Mouse (Mus musculus) liver, adult 2 months (tissue): ENCODE data around the gene Pik3ca. TPM values are rescaled to one million over a fixed set of nuclear protein-coding genes. Genes with fewer than 3 reads are reported as not detected.

Source experiments
- DNase-seq: peaks from one replicate; pipeline ENCODE4 v3.0.0-alpha.2; 2011; ENCODE audit warnings: low read depth, low spot score; ENCODE audit errors: extremely low read depth
- H3K27ac ChIP-seq: fragments of 200-500 bp; replicated peaks from 2 replicates; pipeline ENCODE4 v1.5.1; 2012; ENCODE audit warnings: low read depth, mild to moderate bottlenecking, control low read depth, inconsistent platforms, low read length; ENCODE audit not compliant: insufficient read depth
- H3K27me3 ChIP-seq: fragments of 200-500 bp; 2 replicates; pipeline ENCODE4 v1.6.1; 2012; ENCODE audit warnings: mild to moderate bottlenecking, moderate library complexity, low read length, inconsistent platforms; ENCODE audit not compliant: control insufficient read depth, insufficient read depth
- H3K36me3 ChIP-seq: fragments of 200-500 bp; 2 replicates; pipeline ENCODE4 v1.6.1; 2012; ENCODE audit warnings: low read length, inconsistent platforms; ENCODE audit not compliant: control insufficient read depth, insufficient read depth
- H3K4me1 ChIP-seq: fragments of 200-500 bp; 2 replicates; pipeline ENCODE4 v1.6.1; 2011; ENCODE audit warnings: low read length; ENCODE audit not compliant: control insufficient read depth, insufficient read depth
- H3K4me3 ChIP-seq: fragments of 200-500 bp; 2 replicates; pipeline ENCODE4 v1.5.1; 2011; ENCODE audit warnings: low read depth, mild to moderate bottlenecking, control low read depth, low read length, moderate library complexity; ENCODE audit not compliant: insufficient read depth
- H3K79me2 ChIP-seq: fragments of 200-500 bp; 2 replicates; pipeline ENCODE4 v1.6.1; 2012; ENCODE audit warnings: inconsistent platforms, mild to moderate bottlenecking, low read length, moderate library complexity; ENCODE audit not compliant: control insufficient read depth, insufficient read depth
- H3K9ac ChIP-seq: fragments of 200-500 bp; 2 replicates; pipeline ENCODE4 v1.6.1; 2012; ENCODE audit warnings: low read depth, mild to moderate bottlenecking, control low read depth, inconsistent platforms, low read length
- CTCF ChIP-seq: fragments of 200-500 bp; IDR thresholded peaks from 2 replicates; pipeline ENCODE4 v1.5.1; 2011; ENCODE audit warnings: low read depth, low read length, control low read depth
- POLR2A ChIP-seq: fragments of 200-500 bp; IDR thresholded peaks from 2 replicates; pipeline ENCODE4 v1.6.1; 2011; ENCODE audit warnings: low read length, control low read depth; ENCODE audit not compliant: insufficient read depth; ENCODE audit errors: extremely low read depth
- WGBS: fragments of 180-500 bp; shearing (Covaris S2); methylation state at CpG from one replicate; pipeline ENCODE4 v1.1.7; 2018; 5-methylcytosine and 5-hydroxymethylcytosine counted together
- polyA plus RNA-seq: library from polyadenylated mRNA; depleted of rRNA; stranded (reverse); fragments of >200 nt; gene quantifications from 2 replicates; pipeline ENCODE4 v1.2.3, GENCODE M21; 2012; rRNA removed
- total RNA-seq: library from RNA; depleted of rRNA; stranded (reverse); fragments of >200 nt; gene quantifications from 2 replicates; pipeline ENCODE4 v1.2.3, GENCODE M21; 2014; rRNA removed

The Pik3ca gene
- total and polyA plus RNA-seq, 2 experiments: 2.8 to 21.1 TPM

DNA sequence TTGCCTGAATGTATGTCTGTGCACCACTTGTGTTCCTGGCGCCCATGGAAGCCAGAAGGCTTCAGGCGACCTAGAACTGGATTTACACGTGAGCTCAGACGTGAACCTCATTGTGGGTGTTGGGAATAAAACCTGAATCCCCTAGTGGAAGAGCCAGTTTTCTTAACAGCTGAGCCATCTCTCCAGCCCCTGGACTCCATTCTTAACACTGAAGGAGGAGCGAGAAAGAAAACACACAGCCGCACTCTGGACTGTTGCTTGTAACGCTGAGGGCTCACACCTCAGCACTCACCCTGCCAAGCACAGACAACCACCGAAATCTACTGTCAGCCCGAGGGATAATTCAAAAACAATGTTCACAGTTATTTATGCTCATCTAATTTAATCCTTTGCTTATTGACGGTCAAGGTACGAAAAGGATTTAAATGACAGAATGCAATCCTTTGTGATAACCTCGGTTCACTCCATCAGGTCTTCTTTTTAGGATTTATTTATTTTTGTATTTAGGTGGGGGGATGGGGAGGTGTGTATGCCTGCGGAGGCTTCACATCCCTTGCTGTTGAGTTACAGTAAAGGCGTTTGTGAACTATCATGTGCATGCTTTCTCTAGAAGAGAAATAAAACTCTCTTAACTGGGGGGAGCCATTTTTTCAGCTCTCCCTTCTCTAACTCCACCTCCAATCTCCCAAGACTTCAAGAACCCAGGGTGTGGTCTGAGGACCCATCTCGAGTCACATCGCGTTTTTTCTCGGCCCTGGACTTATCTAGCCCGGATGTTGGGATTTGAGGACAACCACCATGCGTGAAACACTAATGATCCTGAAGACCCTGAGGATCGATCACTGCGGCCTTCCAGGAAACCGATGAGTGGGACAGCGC, 112.3 kb downstream of the Pik3ca start, which contains the start of gene Zfp639:
Zfp639 (plus strand) TSS at position 764 of the 879 bp plus-strand sequence.
- 22% methylated on average over 24 of the region's 24 CpGs for WGBS
- DNase-seq: no peak
- H3K27me3 ChIP-seq: no peaks in the 10 kb centered on the region
- H3K36me3 ChIP-seq: peaks cover 6% of the 10 kb centered on the region; the same call in 1 of the 2 replicates
- TF ChIP-seq CTCF: no peak
- TF ChIP-seq POLR2A: no peak
- peak within 1 kb of the TSS; percentile 81 for H3K27ac ChIP-seq
- peaks cover 2% of the 10 kb centered on the region; the same call in 1 of the 2 replicates for H3K4me1 ChIP-seq
- peaks cover 3% of the 10 kb centered on the region; the same call in 1 of the 2 replicates for H3K79me2 ChIP-seq
- H3K4me3 ChIP-seq: peak within 1 kb of the TSS; percentile 67
- peak within 1 kb of the TSS; percentile 83 for H3K9ac ChIP-seq

DNA sequence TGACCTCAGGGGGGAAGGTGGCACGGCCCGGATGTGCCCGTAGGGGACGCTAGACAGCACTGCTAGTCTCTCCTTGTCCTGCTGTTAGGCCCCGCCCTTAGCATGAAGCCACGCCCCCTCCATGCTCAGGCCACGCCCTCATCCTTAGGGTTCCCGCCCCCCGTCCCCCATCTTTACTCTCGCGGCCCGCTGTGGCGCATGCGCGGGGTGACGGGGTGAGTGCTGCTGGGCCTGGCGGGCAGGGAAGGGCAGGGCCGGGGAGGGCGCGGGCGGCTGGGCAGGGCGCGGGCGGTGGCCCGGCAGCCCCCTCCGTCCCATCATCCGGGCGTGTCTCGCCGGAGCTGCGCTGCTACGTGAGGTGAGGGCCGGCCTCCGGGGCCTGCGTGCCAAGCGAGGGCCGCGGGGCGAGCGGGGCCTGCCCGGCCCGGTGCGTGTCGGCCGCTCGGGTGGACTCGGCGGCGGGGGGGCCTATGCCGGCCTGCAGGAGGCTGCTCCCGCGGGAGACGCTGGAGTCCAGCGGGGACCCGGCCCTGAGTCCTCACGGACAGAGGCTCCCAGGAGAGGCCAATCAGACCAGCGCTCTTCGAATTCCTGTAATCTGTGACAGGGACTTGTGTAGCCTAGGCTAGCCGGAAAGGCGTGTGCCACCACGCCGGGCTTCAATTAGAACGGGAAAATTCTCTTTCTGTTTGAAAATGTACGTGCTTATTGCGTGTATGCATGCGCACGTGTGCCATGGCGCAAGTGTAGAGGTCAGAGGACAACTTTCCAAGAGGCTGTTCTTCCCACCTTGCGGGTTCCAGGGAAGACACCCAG, 113.1 kb downstream of the Pik3ca start:
- Histone ChIP-seq H3K27ac (peak overlapping the region; percentile 81), H3K79me2 (peaks cover 3% of the 10 kb centered on the region; the same call in 1 of the 2 replicates), H3K4me1 (peaks cover 2% of the 10 kb centered on the region; the same call in 1 of the 2 replicates), H3K4me3 (peak overlapping the region; percentile 67), H3K27me3 (no peaks in the 10 kb centered on the region), H3K9ac (peak overlapping the region; percentile 83), H3K36me3 (peaks cover 9% of the 10 kb centered on the region; the same call in 1 of the 2 replicates)
- WGBS: under 1% methylated on average over 66 of the region's 69 CpGs
- DNase-seq: peak; percentile 78
- peak; percentile 77; the same call in 1 of the 2 replicates for TF ChIP-seq POLR2A
- TF ChIP-seq CTCF: peak; percentile 95

DNA sequence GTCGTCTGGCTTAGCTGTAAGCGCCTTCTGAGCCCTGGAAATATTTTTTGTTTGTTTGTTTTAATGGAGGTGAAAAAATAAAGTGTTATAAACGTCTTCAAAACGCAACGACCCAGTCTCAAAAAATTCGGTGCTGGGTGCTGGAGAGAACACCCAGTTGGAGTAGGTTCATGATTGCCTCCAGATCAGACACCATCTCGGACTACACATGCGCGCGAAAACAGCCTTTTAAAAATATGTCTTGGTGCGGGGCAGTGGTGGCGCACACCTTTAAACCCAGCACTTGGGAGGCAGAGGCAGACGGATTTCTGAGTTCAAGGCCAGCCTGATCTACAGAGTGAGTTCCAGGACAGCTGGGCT, 113.7 kb downstream of the Pik3ca start:
- TF ChIP-seq POLR2A: no peak
- no peak for TF ChIP-seq CTCF
- peaks cover 10% of the 10 kb centered on the region; the same call in 1 of the 2 replicates for H3K36me3 ChIP-seq
- H3K27ac ChIP-seq: peak overlapping the region; percentile 81
- WGBS: 2% methylated on average over 13 of the region's 13 CpGs
- DNase-seq: no peak
- peaks cover 2% of the 10 kb centered on the region; the same call in 1 of the 2 replicates for H3K4me1 ChIP-seq
- H3K27me3 ChIP-seq: no peaks in the 10 kb centered on the region
- H3K9ac ChIP-seq: peak overlapping the region; percentile 83
- H3K4me3 ChIP-seq: peak overlapping the region; percentile 67
- H3K79me2 ChIP-seq: peaks cover 3% of the 10 kb centered on the region; the same call in 1 of the 2 replicates

DNA sequence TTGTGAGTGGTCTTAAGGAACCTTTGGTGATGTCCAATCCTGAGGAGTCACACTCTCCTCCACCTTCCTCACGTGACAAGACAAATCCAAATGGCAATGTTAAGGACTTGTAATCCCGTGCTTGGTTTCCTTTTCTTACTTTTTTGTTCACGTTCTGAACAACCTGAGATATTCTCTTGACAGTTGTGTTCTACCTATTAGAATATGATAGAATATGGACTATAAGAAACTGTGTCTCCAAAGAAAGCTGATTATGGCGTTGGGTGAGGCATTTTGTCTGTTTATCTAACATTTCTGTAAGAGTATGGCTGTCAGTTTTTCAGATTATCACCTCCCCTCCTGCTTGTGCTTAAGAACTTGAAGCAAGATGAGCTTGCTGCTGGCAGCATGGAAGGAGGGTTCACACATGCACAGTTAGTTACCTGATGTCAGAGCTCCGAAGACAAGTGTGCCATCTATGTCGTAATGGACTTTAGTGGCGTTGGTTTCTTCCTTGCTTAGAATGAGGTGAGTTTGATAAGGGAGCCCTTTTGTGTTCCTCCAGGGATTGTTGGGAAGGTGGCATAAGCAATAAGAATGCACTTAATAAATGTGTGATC, 115.3 kb downstream of the Pik3ca start:
- WGBS: 84% methylated on average over 7 of the region's 7 CpGs
- Histone ChIP-seq H3K27me3 (no peaks in the 10 kb centered on the region), H3K4me3 (no peak overlapping the region), H3K79me2 (peaks cover 3% of the 10 kb centered on the region; the same call in 1 of the 2 replicates), H3K27ac (no peak overlapping the region), H3K36me3 (peaks cover 19% of the 10 kb centered on the region), H3K4me1 (peaks cover 2% of the 10 kb centered on the region; the same call in 1 of the 2 replicates), H3K9ac (no peak overlapping the region)
- no peak for TF ChIP-seq CTCF
- TF ChIP-seq POLR2A: no peak
- no peak for DNase-seq

DNA sequence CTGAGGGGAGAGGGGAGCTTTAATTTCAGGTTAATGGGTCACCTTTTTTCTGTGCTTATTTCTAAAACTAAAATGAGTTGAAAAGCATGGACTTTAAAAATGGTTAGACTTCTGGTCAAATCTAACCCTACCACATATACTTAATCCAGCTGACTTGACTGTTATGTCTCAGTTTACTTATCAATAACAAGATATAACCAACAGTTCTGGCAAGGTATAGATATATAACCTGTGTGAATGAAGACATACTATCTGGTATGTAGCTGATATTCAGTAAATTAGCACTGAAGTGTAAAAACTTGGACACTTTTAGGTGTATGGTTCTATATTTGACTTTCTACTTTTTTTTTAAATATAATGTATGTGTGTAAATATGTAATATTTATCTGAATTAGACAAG, 116.1 kb downstream of the Pik3ca start:
- Histone ChIP-seq H3K36me3 (peaks cover 22% of the 10 kb centered on the region), H3K27me3 (no peaks in the 10 kb centered on the region), H3K27ac (no peak overlapping the region), H3K9ac (no peak overlapping the region), H3K4me1 (peaks cover 2% of the 10 kb centered on the region; the same call in 1 of the 2 replicates), H3K4me3 (no peak overlapping the region), H3K79me2 (peaks cover 3% of the 10 kb centered on the region; the same call in 1 of the 2 replicates)
- DNase-seq: no peak
- TF ChIP-seq POLR2A (no peak), CTCF (no peak)

Other genes starting within 250 kb of the Pik3ca start
- 1.2 and 1.7 TPM in 2 replicates for gene Zmat3, start 31.7 kb upstream of the Pik3ca start, total RNA-seq
- gene Zmat3, start 31.7 kb upstream of the Pik3ca start, polyA plus RNA-seq: 2.6 and 2.8 TPM in 2 replicates
- gene Kcnmb3, start 94.6 kb downstream of the Pik3ca start, total RNA-seq: not detected in 2 replicates
- not detected in 2 replicates for gene Kcnmb3, start 94.6 kb downstream of the Pik3ca start, polyA plus RNA-seq
- 23.6 and 24.2 TPM in 2 replicates for gene Zfp639, start 112.6 kb downstream of the Pik3ca start, total RNA-seq
- 7.6 and 10.8 TPM in 2 replicates for gene Zfp639, start 112.6 kb downstream of the Pik3ca start, polyA plus RNA-seq
- 39.7 and 45.0 TPM in 2 replicates for gene Mfn1, start 131.8 kb downstream of the Pik3ca start, total RNA-seq
- 10.1 and 11.6 TPM in 2 replicates for gene Mfn1, start 131.8 kb downstream of the Pik3ca start, polyA plus RNA-seq
- 1.9 TPM in 2 replicates for gene Gnb4, start 218.9 kb downstream of the Pik3ca start, total RNA-seq
- gene Gnb4, start 218.9 kb downstream of the Pik3ca start, polyA plus RNA-seq: 2.2 and 2.3 TPM in 2 replicates